In genomic region chr7:101683976-101684630, GRCm38 (mm10) we compare ENCODE assay signal across 17 mouse cellular contexts. TPM values are rescaled to one million over a fixed set of nuclear protein-coding genes. Genes with fewer than 3 reads are reported as not detected.
A peak's percentile ranks its signal among the peaks of the same experiment; 100 is the strongest.
DNase-seq lines count a peak whose midpoint lies in the region; ATAC-seq lines count a peak whose summit lies in the region.
"Had no signal": no experiment of that assay in that cellular context is flagged by ENCODE, and none has a peak within 500 bp of the region (broad histone marks: within the 10 kb centered on the region; RNA-seq: fewer than 3 reads in every experiment).

No protein-coding gene starts in this region.

- ATAC-seq in hindbrain, embryonic 11.5 days (ENCODE audit: low FRiP score) = peak; percentile 55; the same call in 1 of the 2 replicates
- ATAC-seq in midbrain, embryonic 13.5 days = peak; percentile 68
- no peak for ATAC-seq in frontal cortex, adult (ENCODE audit: low TSS enrichment)

- H3K9ac ChIP-seq in hindbrain, embryonic 11.5 days (ENCODE audit: low read depth, low read length) = no peak overlapping the region
- H3K9ac ChIP-seq in midbrain, embryonic 13.5 days (replicated peaks) = no peak overlapping the region
- H3K9ac ChIP-seq: limb, embryonic 13.5 days; lung, embryonic 15.5 days had no signal

- H3K9me3 ChIP-seq in hindbrain, embryonic 11.5 days (ENCODE audit: control insufficient read depth, low read length) = no peaks in the 10 kb centered on the region
- H3K9me3 ChIP-seq in midbrain, embryonic 13.5 days = no peaks in the 10 kb centered on the region
- H3K9me3 ChIP-seq: limb, embryonic 13.5 days; lung, embryonic 15.5 days; megakaryocyte, embryonic 14.5 days had no signal

- no peaks in the 10 kb centered on the region for H3K27me3 ChIP-seq in hindbrain, embryonic 11.5 days (ENCODE audit: control insufficient read depth, insufficient read depth, low read length)
- no peaks in the 10 kb centered on the region for H3K27me3 ChIP-seq in midbrain, embryonic 13.5 days
- H3K27me3 ChIP-seq: limb, embryonic 13.5 days; lung, embryonic 15.5 days; megakaryocyte, embryonic 14.5 days had no signal

- peaks cover 6% of the 10 kb centered on the region; the same call in 1 of the 2 replicates for H3K4me1 ChIP-seq in hindbrain, embryonic 11.5 days (replicated peaks; ENCODE audit: control insufficient read depth, insufficient read depth, low read length)
- peaks cover 29% of the 10 kb centered on the region for H3K4me1 ChIP-seq in midbrain, embryonic 13.5 days (replicated peaks)
- H3K4me1 ChIP-seq: lung, embryonic 15.5 days had no signal

- WGBS in hindbrain, embryonic 11.5 days = 6% methylated on average over 9 of the region's 9 CpGs
- WGBS in midbrain, embryonic 13.5 days = 6% methylated on average over 9 of the region's 9 CpGs

- H3K36me3 ChIP-seq in hindbrain, embryonic 11.5 days (ENCODE audit: control insufficient read depth, insufficient read depth, low read length) = no peaks in the 10 kb centered on the region
- peaks cover 15% of the 10 kb centered on the region; the same call in 1 of the 2 replicates for H3K36me3 ChIP-seq in midbrain, embryonic 13.5 days
- H3K36me3 ChIP-seq: lung, embryonic 15.5 days had no signal

- H3K4me2 ChIP-seq in hindbrain, embryonic 11.5 days (replicated peaks; ENCODE audit: low read depth, low read length) = no peak overlapping the region
- no peak overlapping the region for H3K4me2 ChIP-seq in midbrain, embryonic 13.5 days (replicated peaks)
- H3K4me2 ChIP-seq: limb, embryonic 13.5 days; lung, embryonic 15.5 days had no signal

- no peak overlapping the region for H3K4me3 ChIP-seq in hindbrain, embryonic 11.5 days (ENCODE audit: low read depth, low read length)
- no peak overlapping the region for H3K4me3 ChIP-seq in midbrain, embryonic 13.5 days (replicated peaks)
- H3K4me3 ChIP-seq: erythroblast, embryonic 14.5 days; gastrocnemius, adult 2 months; limb, embryonic 13.5 days; lung, embryonic 15.5 days; megakaryocyte, embryonic 14.5 days had no signal

- peak; percentile 33 for DNase-seq in retina, embryonic 14.5 days (ENCODE audit: low spot score)
- no peak for DNase-seq in retina, postnatal 1 day
- DNase-seq in hindbrain, embryonic 11.5 days (ENCODE audit: low spot score) = no peak
- no peak for DNase-seq in left cerebral cortex, adult 11 months (ENCODE audit: low spot score)
- no peak for DNase-seq in MN1 (ENCODE audit: low spot score)
- DNase-seq: cerebellum, adult 8-10 months; gastrocnemius, adult 2 months; heart, postnatal 4 days; kidney, adult 2 months; kidney, postnatal 4 days; thymus, adult 18-20 months had no signal

- H3K27ac ChIP-seq in hindbrain, embryonic 11.5 days (ENCODE audit: low read depth, low read length) = no peak overlapping the region
- no peak overlapping the region for H3K27ac ChIP-seq in midbrain, embryonic 13.5 days
- H3K27ac ChIP-seq: gastrocnemius, adult 2 months; limb, embryonic 13.5 days; lung, embryonic 15.5 days had no signal

RNA-seq across cellular contexts. Expression of gene Clpb, which starts 20.7 kb away (rescaled TPM):
- 29.4 and 34.1 TPM in 2 replicates for polyA plus RNA-seq in hindbrain, embryonic 11.5 days (2014; fragmentation: Nextera tagmentation; extraction: Ambion mirVana)
- polyA plus RNA-seq in midbrain, embryonic 13.5 days (2015; fragmentation: Nextera tagmentation; extraction: Ambion mirVana) = 31.9 and 33.7 TPM in 2 replicates
